Mouse (Mus musculus): ENCODE measurements around the gene Cnn1. TPM values are rescaled to one million over a fixed set of nuclear protein-coding genes. Genes with fewer than 3 reads are reported as not detected.

Gene Cnn1
- 0.39 and 1.4 TPM in 2 replicates for polyA plus RNA-seq (2016; fragmentation: Nextera tagmentation; extraction: Ambion mirVana)

DNA sequence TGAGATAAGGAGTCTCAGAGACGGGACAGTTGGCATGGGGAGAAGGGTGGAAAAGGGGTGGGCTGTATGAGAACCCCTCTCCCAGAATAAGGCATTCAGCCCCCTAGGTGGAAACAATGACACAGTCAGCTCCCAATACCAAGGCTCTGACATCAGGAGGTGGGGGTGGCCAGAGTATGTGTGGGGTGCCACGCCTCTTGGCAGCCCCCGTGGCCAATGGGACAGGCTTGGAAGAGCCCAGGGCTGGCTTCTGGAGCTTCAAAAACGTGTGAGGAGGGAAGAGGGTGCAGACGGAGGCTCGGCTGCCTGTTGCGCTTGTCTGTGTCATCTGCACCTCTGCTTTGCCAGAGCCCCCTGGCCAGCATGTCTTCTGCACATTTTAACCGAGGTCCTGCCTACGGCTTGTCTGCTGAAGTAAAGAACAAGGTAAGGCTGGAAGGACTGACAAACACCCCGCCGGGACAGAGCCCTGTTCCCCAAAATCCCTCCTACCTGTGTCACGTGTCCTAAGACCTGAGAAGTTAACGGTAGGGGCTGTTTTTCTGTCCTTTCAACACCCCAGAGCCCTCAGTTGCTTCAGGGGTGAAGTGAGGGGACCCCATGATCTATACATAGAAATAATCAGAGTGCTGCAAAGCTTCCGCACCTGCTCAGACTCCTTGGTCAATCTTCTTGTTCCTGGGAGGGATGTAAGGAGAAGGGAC is at the start of gene Cnn1:
Gene Cnn1 (plus strand): TSS at position 224 of the 704 bp plus-strand sequence.
- Histone ChIP-seq H3K27ac (no peak within 1 kb of the TSS), H3K4me3 (0 out of 2 replicates have a peak within 1 kb of the TSS, but pooled peaks have one; percentile 2), H3K9me3 (no peaks in the 10 kb centered on the region), H3K27me3 (replicated peaks) (peaks cover 35% of the 10 kb centered on the region), H3K36me3 (no peaks in the 10 kb centered on the region), H3K4me2 (replicated peaks) (0 out of 2 replicates have a peak within 1 kb of the TSS, but pooled peaks have one; percentile 12), H3K4me1 (peaks cover 7% of the 10 kb centered on the region; the same call in 1 of the 2 replicates), H3K9ac (no peak within 1 kb of the TSS)
- WGBS: 9% methylated on average over 14 of the region's 14 CpGs
- no peak for ATAC-seq (ENCODE audit: low FRiP score, low read depth)

DNA sequence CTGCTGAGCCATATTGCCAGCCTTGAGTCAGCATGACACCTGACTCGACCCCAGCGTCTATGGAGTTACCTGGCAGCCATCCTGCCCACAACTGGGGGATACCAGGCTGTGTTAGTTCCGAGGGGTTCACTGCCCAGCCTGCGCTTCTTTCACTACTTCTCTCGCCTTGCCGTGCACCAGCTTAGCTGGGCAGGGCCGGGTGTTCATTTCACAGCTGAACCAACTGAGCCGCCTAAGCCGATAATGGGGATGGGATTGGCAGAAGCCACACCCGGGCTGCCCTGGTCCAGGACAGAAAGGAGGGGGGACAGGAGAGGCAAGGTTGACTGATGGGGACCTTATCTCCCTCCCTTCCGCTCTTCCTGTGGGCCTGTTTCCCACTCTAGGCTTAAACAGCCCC is 49.7 kb upstream of the Cnn1 start:
- ATAC-seq (ENCODE audit: low FRiP score, low read depth): no peak
- Histone ChIP-seq H3K27me3 (replicated peaks) (peaks cover 12% of the 10 kb centered on the region; the same call in 1 of the 2 replicates), H3K4me1 (peaks cover 42% of the 10 kb centered on the region), H3K36me3 (peaks cover 7% of the 10 kb centered on the region; the same call in 1 of the 2 replicates), H3K4me3 (peak overlapping the region; percentile 92), H3K27ac (no peak overlapping the region), H3K9ac (peak overlapping the region; percentile 95), H3K9me3 (no peaks in the 10 kb centered on the region), H3K4me2 (replicated peaks) (peak overlapping the region; percentile 62)
- 77% methylated on average over 11 of the region's 11 CpGs for WGBS

DNA sequence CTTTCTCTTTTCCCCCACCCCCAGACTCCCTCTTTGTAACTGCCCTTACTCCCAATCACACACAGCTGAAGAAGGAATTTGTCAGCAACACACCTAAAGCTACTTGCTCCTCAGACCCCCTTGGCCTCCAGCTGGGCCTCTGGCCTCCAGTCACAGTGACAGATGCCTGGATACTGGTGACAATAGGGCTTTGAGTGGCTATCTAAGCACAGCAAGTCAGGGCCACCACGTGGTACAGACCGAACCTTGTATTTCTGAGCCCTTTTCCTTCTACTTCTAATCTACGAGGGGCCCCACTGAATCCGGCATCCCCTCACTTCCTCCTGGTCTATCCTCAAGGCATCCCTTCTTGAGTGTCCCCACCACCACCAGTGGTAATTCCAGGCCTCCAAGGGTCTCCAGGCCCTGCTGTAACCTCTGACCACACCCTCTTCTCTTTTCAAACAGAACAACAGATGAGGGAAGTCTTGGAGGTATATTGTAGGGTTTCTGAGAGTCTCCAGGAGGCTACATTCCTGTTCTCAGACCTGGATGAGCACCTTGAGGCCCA is 49.2 kb upstream of the Cnn1 start:
- ATAC-seq (ENCODE audit: low FRiP score, low read depth): no peak
- Histone ChIP-seq H3K9me3 (no peaks in the 10 kb centered on the region), H3K36me3 (peaks cover 7% of the 10 kb centered on the region; the same call in 1 of the 2 replicates), H3K4me1 (peaks cover 47% of the 10 kb centered on the region), H3K4me3 (peak overlapping the region; percentile 92), H3K27me3 (replicated peaks) (peaks cover 12% of the 10 kb centered on the region; the same call in 1 of the 2 replicates), H3K27ac (peak overlapping the region; percentile 88), H3K9ac (peak overlapping the region; percentile 95), H3K4me2 (replicated peaks) (peak overlapping the region; percentile 62)
- 27% methylated on average over 4 of the region's 4 CpGs for WGBS

DNA sequence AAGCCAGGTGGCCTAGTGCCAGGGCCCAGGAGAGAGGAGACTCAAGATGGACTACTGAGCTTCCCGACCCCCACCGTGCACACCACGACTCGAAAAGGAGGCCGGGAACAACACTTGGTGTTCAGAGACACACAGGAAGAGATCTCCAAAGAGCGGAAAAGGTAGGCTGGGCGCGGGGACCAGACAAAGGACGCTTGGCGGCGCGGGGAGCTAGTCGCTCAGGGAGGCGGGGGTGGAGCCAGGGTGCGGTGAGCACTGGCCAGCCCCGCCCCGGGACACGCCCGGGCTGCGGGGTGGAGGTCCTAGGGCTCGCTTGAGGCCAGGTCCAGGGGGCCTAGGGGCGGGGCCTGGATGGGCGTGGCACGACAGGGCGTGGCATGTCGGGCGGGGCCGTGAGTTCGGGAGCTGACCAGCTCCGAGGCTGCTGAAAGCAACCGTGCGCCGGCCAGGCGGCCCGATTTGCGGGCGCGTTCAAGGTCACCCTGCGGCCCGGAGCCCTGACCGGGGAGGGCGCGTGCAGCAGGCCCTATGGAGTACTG is 48.6 kb upstream of the Cnn1 start:
- Histone ChIP-seq H3K27ac (peak overlapping the region; percentile 88), H3K4me3 (peak overlapping the region; percentile 92), H3K36me3 (peaks cover 5% of the 10 kb centered on the region; the same call in 1 of the 2 replicates), H3K4me1 (peaks cover 49% of the 10 kb centered on the region), H3K4me2 (replicated peaks) (peak overlapping the region; percentile 62), H3K9me3 (no peaks in the 10 kb centered on the region), H3K9ac (peak overlapping the region; percentile 95), H3K27me3 (replicated peaks) (peaks cover 12% of the 10 kb centered on the region; the same call in 1 of the 2 replicates)
- 1% methylated on average over 43 of the region's 43 CpGs for WGBS
- ATAC-seq (ENCODE audit: low FRiP score, low read depth): peak; percentile 63

DNA sequence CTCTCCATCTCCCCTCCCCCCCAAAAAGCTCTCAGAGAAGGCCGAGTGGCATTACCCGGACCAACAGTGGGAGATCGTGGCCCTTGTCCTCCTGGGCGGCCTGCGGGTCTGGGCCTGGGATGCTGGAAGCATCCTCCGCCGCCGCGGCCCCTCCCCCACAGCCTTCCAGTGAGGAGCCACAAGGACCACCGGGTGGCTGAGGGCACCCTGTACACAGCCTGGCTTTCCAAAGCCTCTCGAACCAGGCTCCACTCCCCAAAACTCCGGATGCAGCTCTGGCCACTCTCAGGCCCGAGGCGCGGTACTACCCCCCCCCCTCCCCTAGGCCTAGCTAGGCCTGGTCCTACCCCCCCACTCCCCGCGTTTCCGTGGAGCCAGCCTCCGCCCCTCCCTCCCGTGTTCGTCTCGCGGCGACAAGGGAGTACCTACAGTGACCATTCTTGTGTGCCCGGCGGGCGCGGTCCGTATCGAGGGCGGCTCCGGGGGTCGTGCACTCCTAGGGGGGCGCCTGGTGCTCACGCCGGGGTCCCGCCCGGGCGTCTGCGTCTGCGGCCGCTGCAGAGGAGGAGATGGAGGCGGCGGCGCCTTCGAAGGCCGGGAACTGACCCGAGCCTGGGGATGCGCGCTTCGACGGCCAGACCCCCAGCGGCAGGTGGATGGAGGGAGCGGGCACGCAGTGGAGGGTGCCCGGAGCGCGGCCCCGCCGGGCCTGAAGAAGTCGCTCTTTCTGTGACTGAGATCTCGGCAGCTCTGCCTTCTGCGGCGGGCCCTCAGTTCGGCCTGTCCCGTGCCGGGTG is 47.7 kb upstream of the Cnn1 start:
- ATAC-seq (ENCODE audit: low FRiP score, low read depth): peak; percentile 45
- peak overlapping the region; percentile 62 for H3K4me2 ChIP-seq (replicated peaks)
- no peaks in the 10 kb centered on the region for H3K36me3 ChIP-seq
- H3K9me3 ChIP-seq: no peaks in the 10 kb centered on the region
- H3K27me3 ChIP-seq (replicated peaks): peaks cover 12% of the 10 kb centered on the region; the same call in 1 of the 2 replicates
- peak overlapping the region; percentile 88 for H3K27ac ChIP-seq
- H3K4me1 ChIP-seq: peaks cover 49% of the 10 kb centered on the region
- peak overlapping the region; percentile 95 for H3K9ac ChIP-seq
- 1% methylated on average over 67 of the region's 67 CpGs for WGBS
- H3K4me3 ChIP-seq: peak overlapping the region; percentile 92

DNA sequence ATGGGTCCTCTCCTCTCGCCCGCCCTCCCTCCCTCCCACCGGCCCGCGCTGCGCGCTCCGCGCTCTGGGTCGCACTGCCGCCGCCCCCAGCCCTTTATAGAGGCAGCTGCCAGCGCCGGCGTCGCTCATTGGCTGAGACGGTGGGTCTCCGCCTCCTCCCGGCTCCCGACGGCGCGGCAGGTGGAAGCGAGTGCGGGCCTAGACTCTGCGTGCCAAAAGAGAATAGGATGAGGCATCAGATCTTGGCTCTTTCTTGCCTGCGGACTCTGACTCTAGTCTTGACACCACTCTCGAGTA is 47.1 kb upstream of the Cnn1 start, which contains the start of gene Elavl3:
Gene Elavl3 (minus strand): TSS at position 66 of the 297 bp plus-strand sequence.
- WGBS: under 1% methylated on average over 26 of the region's 28 CpGs
- H3K9ac ChIP-seq: peak within 1 kb of the TSS; percentile 95
- peak; percentile 67 for ATAC-seq (ENCODE audit: low FRiP score, low read depth)

DNA sequence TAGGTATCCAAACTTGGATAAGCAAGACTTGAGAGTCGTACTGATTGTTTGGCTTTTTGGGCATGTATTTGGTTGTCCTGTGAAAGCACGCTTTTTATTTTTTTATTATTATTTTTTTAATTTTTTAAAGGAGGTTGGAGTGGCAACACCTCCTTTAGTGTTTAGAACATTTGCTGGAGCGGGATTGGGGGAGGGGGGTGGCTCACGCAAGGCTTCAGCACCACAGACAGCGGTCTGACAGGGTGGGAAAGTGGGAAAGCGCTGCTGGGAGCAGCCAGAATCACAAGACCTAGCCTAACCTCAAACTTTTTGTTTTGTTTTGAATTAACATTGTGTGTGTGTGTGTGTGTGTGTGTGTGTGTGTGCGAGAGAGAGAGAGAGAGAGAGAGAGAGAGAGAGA is 45.4 kb upstream of the Cnn1 start:
- H3K27me3 ChIP-seq (replicated peaks): peaks cover 12% of the 10 kb centered on the region; the same call in 1 of the 2 replicates
- 39% methylated on average over 6 of the region's 7 CpGs for WGBS

More for the DNA sequence above, 47.1 kb upstream of the Cnn1 start, which contains the start of gene Elavl3:
- Histone ChIP-seq H3K36me3 (peaks cover under 1% of the 10 kb centered on the region; the same call in 1 of the 2 replicates), H3K4me1 (peaks cover 49% of the 10 kb centered on the region), H3K27ac (peak within 1 kb of the TSS; percentile 88), H3K9me3 (no peaks in the 10 kb centered on the region), H3K27me3 (replicated peaks) (peaks cover 12% of the 10 kb centered on the region; the same call in 1 of the 2 replicates), H3K4me2 (replicated peaks) (peak within 1 kb of the TSS; percentile 62), H3K4me3 (peak within 1 kb of the TSS; percentile 92)

DNA sequence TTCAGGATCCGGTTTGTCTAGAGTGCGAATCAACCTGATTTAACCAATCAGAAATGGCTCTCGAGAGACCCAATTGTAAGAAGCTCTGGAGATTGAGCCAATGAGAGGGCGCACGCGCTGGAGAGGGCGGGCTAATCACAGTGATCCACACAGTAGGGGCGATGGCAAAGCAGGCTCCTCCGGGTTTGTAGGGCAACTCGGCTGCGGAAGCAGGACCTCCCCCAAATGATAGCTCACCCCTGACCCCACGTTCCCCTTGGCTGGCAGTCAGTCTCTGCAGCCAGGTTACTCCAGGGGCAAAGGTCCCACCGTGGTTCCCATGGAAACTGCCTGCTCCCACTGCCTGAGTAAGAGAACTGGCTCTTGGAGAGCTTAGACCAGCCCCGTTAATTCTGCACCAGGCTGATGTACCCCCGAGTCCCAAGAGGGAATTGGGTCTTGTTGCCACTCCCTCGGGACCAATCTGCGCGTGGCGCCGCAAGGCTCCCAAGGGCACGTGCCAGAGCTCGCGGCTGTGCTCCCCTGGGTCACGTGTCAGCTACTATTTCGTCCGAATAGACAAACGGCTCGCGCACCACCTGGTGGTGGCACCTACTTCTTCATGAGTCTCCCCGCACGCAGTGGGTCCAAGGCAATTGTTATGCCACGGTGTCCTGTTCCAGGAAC is 44.5 kb upstream of the Cnn1 start:
- no peak overlapping the region for H3K9ac ChIP-seq

More for the DNA sequence above, 45.4 kb upstream of the Cnn1 start:
- Histone ChIP-seq H3K4me1 (peaks cover 34% of the 10 kb centered on the region), H3K36me3 (peaks cover 18% of the 10 kb centered on the region), H3K27ac (no peak overlapping the region), H3K4me3 (no peak overlapping the region), H3K9ac (no peak overlapping the region), H3K4me2 (replicated peaks) (no peak overlapping the region), H3K9me3 (no peaks in the 10 kb centered on the region)
- no peak for ATAC-seq (ENCODE audit: low FRiP score, low read depth)

DNA sequence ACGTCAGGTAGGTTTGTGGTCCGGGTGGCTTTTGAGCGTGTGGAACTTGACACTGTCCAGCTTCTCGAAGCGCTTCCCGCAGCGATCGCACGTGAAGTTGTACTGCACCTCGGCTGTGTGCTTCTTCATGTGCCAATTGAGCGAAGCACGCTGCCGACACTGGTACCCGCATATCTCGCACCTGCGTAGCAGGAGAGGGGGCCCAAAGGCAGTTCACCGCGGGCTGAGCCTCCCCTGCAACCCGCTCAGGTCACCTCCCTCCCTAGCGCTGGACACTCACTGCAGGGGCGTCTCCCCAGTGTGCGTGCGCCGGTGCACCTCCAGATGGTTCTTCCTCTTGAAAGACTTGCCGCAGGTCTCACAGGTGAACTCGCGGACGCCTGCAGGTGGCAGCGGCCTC is 43.3 kb upstream of the Cnn1 start:
- Histone ChIP-seq H3K4me3 (no peak overlapping the region), H3K9me3 (no peaks in the 10 kb centered on the region), H3K36me3 (peaks cover 29% of the 10 kb centered on the region), H3K4me2 (replicated peaks) (no peak overlapping the region), H3K4me1 (peaks cover 16% of the 10 kb centered on the region), H3K27ac (no peak overlapping the region), H3K27me3 (replicated peaks) (peaks cover 12% of the 10 kb centered on the region; the same call in 1 of the 2 replicates), H3K9ac (no peak overlapping the region)
- ATAC-seq (ENCODE audit: low FRiP score, low read depth): no peak
- WGBS: 43% methylated on average over 29 of the region's 29 CpGs

More for the DNA sequence above, 44.5 kb upstream of the Cnn1 start:
- Histone ChIP-seq H3K9me3 (no peaks in the 10 kb centered on the region), H3K4me2 (replicated peaks) (peak overlapping the region; percentile 48), H3K36me3 (peaks cover 25% of the 10 kb centered on the region), H3K27me3 (replicated peaks) (peaks cover 12% of the 10 kb centered on the region; the same call in 1 of the 2 replicates), H3K4me3 (no peak overlapping the region), H3K27ac (no peak overlapping the region), H3K4me1 (peaks cover 25% of the 10 kb centered on the region)
- peak; percentile 26 for ATAC-seq (ENCODE audit: low FRiP score, low read depth)
- 1% methylated on average over 32 of the region's 32 CpGs for WGBS

DNA sequence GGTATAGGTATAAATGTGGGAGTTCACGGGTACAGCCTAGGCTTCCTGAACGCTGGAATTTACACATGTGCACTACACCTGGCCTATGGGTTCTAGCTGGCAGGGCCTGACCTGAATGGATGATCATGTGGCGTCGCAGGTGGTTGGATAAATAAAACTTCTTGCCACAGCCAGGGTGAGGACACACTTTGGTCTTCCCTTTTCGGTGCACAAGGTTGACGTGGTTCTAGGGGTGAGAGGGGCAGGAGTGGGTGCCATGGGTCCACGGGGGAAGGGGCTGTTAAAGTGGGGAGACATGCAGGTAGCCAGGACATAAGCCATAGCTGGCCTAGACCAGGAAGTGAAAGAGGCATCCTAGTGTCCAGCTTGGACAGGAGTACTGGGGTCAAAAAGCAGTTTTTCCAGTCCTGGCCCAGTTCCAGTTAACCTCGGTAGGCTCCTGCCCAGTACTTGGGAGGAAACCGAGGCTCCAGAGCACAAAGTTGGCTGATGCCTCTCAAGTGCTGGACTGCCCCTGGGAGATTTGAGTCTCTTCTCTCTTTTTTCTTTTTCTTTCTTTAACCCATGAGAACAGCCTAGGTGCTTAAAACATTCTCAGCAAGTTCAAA is 42.6 kb upstream of the Cnn1 start:
- Histone ChIP-seq H3K9me3 (no peaks in the 10 kb centered on the region), H3K27me3 (replicated peaks) (peaks cover 12% of the 10 kb centered on the region; the same call in 1 of the 2 replicates), H3K4me3 (no peak overlapping the region), H3K36me3 (peaks cover 35% of the 10 kb centered on the region), H3K27ac (no peak overlapping the region), H3K9ac (no peak overlapping the region), H3K4me2 (replicated peaks) (no peak overlapping the region), H3K4me1 (peaks cover 11% of the 10 kb centered on the region)
- ATAC-seq (ENCODE audit: low FRiP score, low read depth): no peak
- WGBS: 80% methylated on average over 9 of the region's 9 CpGs

DNA sequence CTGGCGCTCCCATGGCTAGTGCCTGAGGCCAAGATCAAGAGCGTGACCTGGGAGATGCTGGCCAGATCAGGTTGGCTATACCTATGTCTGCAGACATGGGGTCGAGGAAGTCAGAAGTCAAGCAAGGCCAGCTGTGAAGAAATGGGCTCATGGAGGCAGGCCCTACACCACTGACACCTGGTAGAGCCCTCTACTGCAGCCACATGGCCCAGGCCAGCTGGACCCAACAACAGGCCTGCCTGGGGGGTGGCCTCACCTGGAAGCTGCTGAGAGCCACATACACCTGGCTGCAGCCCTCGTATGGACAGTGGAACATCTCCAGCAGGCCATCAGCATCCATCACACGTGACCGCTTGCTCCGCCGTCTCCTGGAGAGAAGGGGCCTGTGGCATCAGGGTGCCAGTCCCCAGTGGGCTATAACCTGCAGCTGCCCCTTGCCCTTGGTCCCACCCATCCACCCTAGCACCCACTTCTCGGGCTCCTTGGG is 41.9 kb upstream of the Cnn1 start:
- peaks cover 7% of the 10 kb centered on the region; the same call in 1 of the 2 replicates for H3K4me1 ChIP-seq
- H3K4me2 ChIP-seq (replicated peaks): no peak overlapping the region
- H3K36me3 ChIP-seq: peaks cover 40% of the 10 kb centered on the region
- no peak overlapping the region for H3K4me3 ChIP-seq
- WGBS: 92% methylated on average over 9 of the region's 9 CpGs
- no peaks in the 10 kb centered on the region for H3K9me3 ChIP-seq
- H3K27ac ChIP-seq: no peak overlapping the region
- H3K27me3 ChIP-seq (replicated peaks): peaks cover 6% of the 10 kb centered on the region; the same call in 1 of the 2 replicates
- H3K9ac ChIP-seq: no peak overlapping the region
- ATAC-seq (ENCODE audit: low FRiP score, low read depth): no peak

Measured in neural tube, embryonic 12.5 days (tissue).